Mouse (Mus musculus) cerebellum, adult 11-12 months (tissue): ENCODE data around the gene Pxmp4.
A peak's percentile ranks its signal among the peaks of the same experiment; 100 is the strongest.

ENCODE experiments used
- DNase-seq: peaks from one replicate; pipeline ENCODE4 v3.0.0; 2022

Pxmp4 gene

DNA sequence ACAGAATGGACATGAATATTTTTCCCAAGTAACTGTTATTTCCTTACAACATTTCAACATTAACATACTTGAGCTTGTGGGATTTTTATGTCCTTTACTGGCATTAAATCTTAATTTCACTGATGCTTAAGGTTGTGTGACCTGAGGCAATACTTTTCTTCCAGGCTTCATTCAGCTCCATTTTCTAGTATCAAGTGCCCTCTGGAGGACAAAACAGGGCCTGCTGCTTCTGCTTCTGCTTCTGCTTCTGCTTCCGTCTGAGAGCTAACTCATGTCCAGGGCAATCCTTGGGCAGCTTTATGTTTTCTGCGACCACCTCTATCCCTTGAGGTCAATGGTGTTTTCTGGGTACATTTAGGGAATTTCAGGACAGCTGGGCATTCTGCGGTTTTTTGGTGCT is 63.8 kb downstream of the Pxmp4 start:
- DNase-seq: no peak

DNA sequence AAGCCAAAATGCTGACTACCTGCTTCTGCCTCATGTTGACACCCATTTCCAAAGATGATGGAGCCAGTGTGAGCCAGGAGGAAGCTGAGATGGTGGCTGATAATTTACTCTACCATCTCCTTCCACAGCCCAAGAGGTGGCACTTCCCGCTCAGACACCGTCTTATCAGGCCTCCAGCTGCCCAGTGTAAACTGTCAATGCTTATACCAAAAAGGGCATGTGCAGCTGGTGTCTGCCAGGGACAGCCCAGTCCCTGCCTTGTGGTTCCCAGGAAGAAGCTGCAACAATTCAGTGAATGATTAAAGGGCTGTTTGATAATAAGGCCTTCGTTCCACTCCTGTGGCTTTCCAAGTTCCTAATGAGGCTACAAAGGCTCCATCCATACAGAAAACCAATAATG is 64.8 kb downstream of the Pxmp4 start:
- no peak for DNase-seq

DNA sequence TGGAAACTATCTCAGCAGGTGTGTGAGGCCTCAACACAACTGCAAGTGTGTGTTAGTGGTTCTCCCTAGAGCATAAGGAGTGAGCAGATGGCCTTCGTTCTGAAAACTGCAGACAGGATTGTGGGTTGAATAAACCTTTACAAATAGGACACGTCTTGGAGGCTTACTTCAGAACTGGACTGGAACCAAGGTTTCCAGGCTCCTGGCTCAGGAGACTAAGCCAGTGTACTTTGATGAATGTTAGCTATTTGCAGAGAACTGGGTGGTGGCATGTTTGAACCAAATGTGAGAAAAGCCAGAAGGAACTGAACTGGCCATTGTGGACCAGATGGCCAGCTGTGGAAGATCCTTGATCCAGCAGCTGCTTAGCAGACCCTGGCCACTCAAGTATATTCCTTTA is 65.2 kb downstream of the Pxmp4 start:
- DNase-seq: peak; percentile 52
